Mouse (Mus musculus): ENCODE measurements around the gene Olfr1532-ps1.
"Not testable (repeated sequence)": the region's sequence is repeated elsewhere in the genome, so short reads cannot be mapped to it uniquely, and the experiment has no call there.

Olfr1532-ps1 gene

DNA sequence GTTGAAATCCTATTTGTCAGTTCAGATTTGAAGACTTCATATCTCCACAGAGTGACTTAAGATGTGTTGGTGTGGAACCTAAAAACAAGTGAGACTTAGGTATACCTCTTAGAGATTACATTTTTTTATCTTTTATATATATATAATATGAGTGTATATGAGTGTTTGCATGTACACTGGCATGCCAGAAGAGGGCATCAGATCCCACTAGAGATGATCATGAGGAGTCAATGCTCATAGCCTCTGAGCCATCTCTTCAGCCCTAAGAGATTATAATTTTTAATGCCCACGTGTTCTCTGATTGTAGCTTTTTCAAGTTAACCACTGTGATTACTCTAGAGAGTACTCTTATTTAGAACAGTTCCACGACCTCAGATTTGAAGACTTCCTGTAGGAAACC lies at the start of gene Olfr1532-ps1:
Olfr1532-ps1 (plus strand) TSS at position 326 of the 400 bp plus-strand sequence.
- DNase-seq (ENCODE audit: low read depth), result no peak

DNA sequence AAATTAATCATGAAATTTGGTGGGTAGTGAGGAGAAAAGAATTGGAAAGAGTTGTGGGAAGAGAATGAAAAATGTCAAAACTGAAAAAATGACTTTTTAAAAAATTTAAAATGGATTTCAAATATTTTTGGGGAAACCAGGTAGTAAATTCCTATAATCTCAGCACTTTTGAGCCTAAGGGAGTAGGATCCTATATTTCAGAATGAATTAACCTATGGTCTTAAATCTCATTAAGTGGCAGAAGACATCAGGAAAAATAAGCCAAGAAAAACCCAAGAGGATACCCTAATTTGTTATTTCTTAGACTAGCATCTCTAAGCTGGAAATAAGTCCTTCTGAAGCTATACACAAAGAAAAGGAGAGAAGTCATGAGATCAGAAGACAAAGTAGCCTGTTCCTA lies 44.9 kb upstream of the Olfr1532-ps1 start, which contains the start of gene Olfr704:
Olfr704 (plus strand) TSS at position 301 of the 400 bp plus-strand sequence.
- DNase-seq (ENCODE audit: low read depth), result no peak

DNA sequence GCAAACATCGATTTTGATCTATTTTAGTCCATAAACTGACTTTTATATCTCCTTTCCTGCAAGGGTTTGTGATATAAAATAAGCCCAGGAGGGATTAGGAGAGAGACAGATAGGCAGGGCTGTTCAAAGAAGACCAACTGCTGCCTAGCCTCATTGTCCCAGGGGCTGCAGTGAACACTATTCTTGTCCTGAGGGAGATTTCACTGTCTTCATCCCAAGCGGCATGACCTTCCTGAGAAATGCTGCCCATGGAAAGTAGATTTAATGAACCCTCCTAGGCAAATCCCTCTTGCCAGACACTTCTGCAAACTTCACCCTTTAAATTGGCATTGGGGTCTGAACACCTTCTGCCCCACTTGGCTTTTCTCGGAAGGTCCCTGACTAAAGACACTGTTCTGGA lies 31.0 kb upstream of the Olfr1532-ps1 start, which contains the start of gene Olfr705:
Olfr705 (minus strand) TSS at position 101 of the 400 bp plus-strand sequence.
- DNase-seq (ENCODE audit: low read depth), result no peak

DNA sequence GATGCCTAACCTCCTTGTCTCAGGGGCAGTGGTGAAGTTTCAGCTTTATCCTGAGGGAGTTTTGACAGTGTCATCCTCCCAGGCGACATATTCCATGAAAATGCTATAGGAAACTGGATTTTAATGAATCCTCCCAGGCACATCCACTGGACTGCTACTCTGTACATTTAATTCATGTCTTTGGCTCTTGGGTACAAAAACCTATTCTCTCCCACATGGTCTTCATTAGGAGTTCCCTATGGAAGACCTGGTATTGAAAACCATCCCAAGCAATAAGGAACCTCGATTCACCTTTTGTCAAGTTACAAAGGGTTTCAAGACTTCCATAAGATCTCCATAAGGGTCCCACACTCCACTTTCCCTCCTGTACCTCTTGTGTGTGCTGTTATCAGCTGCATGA lies 19.7 kb upstream of the Olfr1532-ps1 start, which contains the start of gene Olfr706:
Olfr706 (minus strand) TSS at position 101 of the 400 bp plus-strand sequence.
- DNase-seq (ENCODE audit: low read depth), result no peak

DNA sequence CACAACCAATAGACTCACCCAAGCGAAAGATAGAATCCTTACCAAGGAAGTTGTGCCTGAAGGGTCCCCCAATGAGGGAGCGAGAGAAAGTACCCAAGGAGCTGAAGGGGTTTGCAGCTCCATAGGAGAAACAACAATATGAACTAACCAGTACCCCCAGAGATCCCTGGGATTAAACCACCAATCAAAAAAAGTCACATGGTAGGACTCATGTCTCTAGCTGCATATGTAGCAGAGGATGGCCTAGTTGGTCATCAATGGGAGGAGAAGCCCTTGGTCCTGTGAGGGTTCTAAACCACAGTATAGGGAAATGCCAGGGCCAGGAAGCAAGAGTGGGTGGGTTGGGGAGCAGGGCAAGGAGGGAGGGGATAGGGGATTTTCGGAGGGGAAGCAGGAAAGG lies 6.7 kb upstream of the Olfr1532-ps1 start, which contains the start of gene Olfr707:
Olfr707 (minus strand) TSS at position 101 of the 400 bp plus-strand sequence.
- not testable (repeated sequence) for DNase-seq (ENCODE audit: low read depth)

DNA sequence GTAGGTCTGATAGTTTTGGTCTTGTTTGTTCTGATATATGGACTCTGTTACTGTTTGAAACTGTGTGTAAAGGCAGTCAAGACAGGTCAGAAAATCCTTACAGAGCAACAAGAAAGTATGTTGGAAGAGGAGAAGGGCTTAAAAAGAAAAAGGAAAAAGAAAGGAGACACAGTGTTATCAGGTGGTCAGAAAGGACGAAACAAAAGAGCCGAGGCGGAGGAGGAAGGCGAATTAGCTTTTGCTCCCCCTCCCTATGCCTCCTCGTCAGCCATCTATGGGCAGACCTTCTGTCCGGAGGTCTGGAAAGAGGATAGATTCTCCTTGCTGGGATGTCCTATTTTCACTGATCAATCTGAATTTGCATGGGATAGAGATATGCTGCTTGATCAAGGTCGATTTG lies 13.2 kb downstream of the Olfr1532-ps1 start:
- DNase-seq (ENCODE audit: low read depth), result not testable (repeated sequence)

DNA sequence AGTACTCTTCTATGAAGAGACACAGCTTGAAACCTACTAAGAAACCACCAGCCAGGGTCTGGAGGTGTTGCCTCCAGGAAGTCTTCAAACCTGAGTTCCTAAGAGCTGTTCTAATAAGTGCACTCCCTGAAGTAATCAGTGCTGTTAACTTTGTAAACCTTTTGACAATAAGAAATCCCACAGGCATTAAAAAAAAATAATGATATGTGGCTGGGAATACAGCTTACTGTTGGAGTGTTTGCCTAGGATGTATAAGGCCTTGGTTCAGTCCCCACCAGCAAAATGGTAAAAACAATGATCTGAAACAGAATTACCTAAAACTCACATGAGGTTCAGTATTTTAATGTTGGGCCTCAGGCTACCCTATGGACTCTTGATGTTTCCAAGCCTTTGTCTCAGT lies 24.3 kb downstream of the Olfr1532-ps1 start, which contains the start of gene Olfr709-ps1:
Olfr709-ps1 (minus strand) TSS at position 101 of the 400 bp plus-strand sequence.
- DNase-seq (ENCODE audit: low read depth), result no peak

DNA sequence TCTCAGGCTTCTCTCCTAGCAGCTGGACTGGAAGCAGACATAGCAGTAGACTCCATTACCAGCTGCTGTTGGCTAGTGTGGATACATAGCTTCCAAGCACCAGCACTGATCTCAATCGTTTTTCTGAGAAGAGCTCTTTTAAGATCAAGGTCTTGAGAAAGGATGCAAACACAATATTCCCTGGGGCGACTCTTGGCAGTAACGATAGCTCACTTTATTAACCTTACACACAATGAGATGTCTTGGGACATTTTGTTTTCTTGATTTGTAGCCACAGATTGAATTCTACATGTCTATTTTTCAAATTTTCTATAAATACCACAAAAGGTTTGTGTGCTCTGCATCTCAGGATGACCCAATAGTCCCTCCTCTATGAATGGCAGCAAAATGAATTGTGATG lies 40.4 kb downstream of the Olfr1532-ps1 start, which contains the start of gene Olfr710:
Olfr710 (minus strand) TSS at position 101 of the 400 bp plus-strand sequence.
- no peak for DNase-seq (ENCODE audit: low read depth)

DNA sequence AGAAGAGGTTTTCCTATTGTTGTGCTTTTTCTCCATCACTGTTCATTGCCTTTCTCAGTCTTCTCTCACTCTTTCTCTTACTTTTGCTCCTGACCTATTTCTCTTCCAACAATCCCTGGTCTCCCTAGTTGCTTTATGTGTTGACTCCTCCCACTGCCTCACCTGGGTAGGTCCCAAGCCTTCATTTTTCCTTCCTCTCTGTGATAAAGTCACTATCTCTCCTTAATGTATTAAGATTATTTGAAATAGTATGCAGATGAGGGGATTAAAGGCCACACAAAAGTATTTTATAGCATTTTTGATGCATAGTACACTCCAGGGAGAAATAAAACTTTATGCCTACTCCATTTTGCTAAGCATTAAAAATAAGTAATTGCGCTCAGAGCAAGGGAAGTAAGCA lies 56.0 kb downstream of the Olfr1532-ps1 start, which contains the start of gene Olfr6:
Olfr6 (minus strand) TSS at position 101 of the 400 bp plus-strand sequence.
- DNase-seq (ENCODE audit: low read depth), result no peak

Measured in NIH3T3 (cell line).